Mouse (Mus musculus) cortical plate, adult 2 months (tissue): Measurements from ENCODE around the gene Mxd4.

ENCODE experiments used
- CTCF ChIP-seq: fragments of 200-500 bp; IDR thresholded peaks from 2 replicates; pipeline ENCODE4 v1.5.1; 2011; ENCODE audit warnings: mild to moderate bottlenecking, control low read depth, low read length; ENCODE audit not compliant: insufficient read depth; ENCODE audit errors: extremely low read depth
- POLR2A ChIP-seq: fragments of 200-500 bp; IDR thresholded peaks from 2 replicates; pipeline ENCODE4 v1.6.1; 2011; ENCODE audit warnings: mild to moderate bottlenecking, low read length, control low read depth; ENCODE audit not compliant: insufficient read depth; ENCODE audit errors: extremely low read depth

DNA sequence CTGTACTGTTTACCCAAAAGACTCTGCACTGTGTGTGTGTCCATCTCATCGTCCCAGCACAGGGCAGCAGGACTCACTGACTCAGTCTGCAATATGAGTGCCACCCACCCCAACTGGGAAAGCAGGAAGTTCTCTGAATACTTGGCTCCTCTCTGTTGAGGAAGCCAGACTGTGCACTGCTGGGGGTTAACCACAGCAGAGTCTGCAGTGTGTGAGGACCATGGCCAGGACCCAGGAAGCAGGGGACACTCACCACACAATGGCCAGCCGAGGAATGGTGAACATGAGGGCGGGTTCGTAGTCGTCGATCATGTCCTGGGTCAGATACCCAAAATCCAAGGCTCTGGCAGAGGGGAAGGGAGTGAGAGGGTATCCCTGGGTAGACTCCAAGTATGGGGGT lies 44.4 kb upstream of the Mxd4 start:
- TF ChIP-seq CTCF, result no peak
- TF ChIP-seq POLR2A, result no peak
